Mouse (Mus musculus): ENCODE results near the gene 1700001O22Rik. TPM values are rescaled to one million over a fixed set of nuclear protein-coding genes. Genes with fewer than 3 reads are reported as not detected.

1700001O22Rik gene
- polyA plus RNA-seq, 1 experiment from 2014 or later, result 2.6 TPM

DNA sequence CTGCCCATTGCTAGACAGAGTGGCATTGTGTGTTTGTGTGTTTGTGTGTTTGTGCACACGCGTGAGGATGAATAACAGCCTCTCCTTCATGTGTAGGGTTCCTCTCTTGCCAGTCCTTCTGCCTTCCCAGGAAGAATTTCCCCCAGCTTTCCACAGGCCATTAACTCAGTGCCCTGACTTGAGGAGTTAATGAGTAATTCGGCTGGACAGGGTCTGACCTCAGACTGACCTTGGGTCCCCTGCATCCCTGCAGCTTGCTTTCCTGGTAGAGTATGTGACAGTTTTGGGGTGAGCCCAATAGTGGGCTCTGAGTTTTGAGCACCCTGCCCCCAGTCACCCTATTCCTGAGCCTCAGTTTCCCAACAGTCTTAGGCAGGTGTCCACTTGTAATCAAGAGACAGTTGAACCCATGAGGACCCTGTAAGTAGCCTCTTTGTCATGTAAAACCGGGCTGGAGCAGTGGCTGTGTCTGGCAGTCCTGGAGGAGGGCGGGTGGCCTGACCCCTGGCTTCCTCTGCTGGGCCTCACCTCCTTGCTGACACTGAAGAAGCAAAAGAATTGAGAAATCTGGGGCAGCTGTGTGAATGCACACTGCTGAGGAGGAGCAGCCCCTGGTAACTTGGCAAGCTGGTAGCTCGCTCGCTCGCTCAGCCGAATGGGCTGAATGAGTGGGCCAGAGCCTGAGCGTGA, 43.5 kb downstream of the 1700001O22Rik start:
- Histone ChIP-seq H3K9ac (peak overlapping the region; percentile 6; the same call in 1 of the 2 replicates), H3K4me1 (replicated peaks) (peaks cover 36% of the 10 kb centered on the region), H3K4me2 (no peak overlapping the region), H3K27ac (peak overlapping the region; percentile 95), H3K27me3 (no peaks in the 10 kb centered on the region), H3K9me3 (replicated peaks) (no peaks in the 10 kb centered on the region), H3K4me3 (no peak overlapping the region), H3K36me3 (no peaks in the 10 kb centered on the region)
- WGBS, result 67% methylated on average over 10 of the region's 10 CpGs
- ATAC-seq (replicated peaks; ENCODE audit: insufficient number of reproducible peaks, insufficient read depth, low FRiP score, low read depth), result no peak

GRCm38 (mm10) chr2:30759442-30759841, 44.0 kb downstream of the 1700001O22Rik start:
- H3K4me2 ChIP-seq, result no peak overlapping the region
- no peaks in the 10 kb centered on the region for H3K27me3 ChIP-seq
- H3K36me3 ChIP-seq, result no peaks in the 10 kb centered on the region
- H3K27ac ChIP-seq, result peak overlapping the region; percentile 95
- no peak overlapping the region for H3K4me3 ChIP-seq
- no peak for ATAC-seq (replicated peaks; ENCODE audit: insufficient number of reproducible peaks, insufficient read depth, low FRiP score, low read depth)
- H3K4me1 ChIP-seq (replicated peaks), result peaks cover 36% of the 10 kb centered on the region
- no peaks in the 10 kb centered on the region for H3K9me3 ChIP-seq (replicated peaks)
- 86% methylated on average over 4 of the region's 4 CpGs for WGBS
- H3K9ac ChIP-seq, result peak overlapping the region; percentile 28; the same call in 1 of the 2 replicates

GRCm38 (mm10) chr2:30759088-30759374, 44.4 kb downstream of the 1700001O22Rik start:
- H3K4me3 ChIP-seq, result no peak overlapping the region
- WGBS, result 53% methylated on average over 4 of the region's 4 CpGs

GRCm38 (mm10) chr2:30758341-30759087, 44.9 kb downstream of the 1700001O22Rik start:
- Histone ChIP-seq H3K9me3 (replicated peaks) (no peaks in the 10 kb centered on the region), H3K36me3 (no peaks in the 10 kb centered on the region), H3K9ac (peak overlapping the region; percentile 22; the same call in 1 of the 2 replicates), H3K4me3 (no peak overlapping the region), H3K4me2 (peak overlapping the region; percentile 50), H3K27me3 (no peaks in the 10 kb centered on the region), H3K4me1 (replicated peaks) (peaks cover 38% of the 10 kb centered on the region), H3K27ac (peak overlapping the region; percentile 95)
- WGBS, result 5% methylated on average over 17 of the region's 17 CpGs
- peak; percentile 95 for ATAC-seq (replicated peaks; ENCODE audit: insufficient number of reproducible peaks, insufficient read depth, low FRiP score, low read depth)

More at GRCm38 (mm10) chr2:30759088-30759374, 44.4 kb downstream of the 1700001O22Rik start:
- Histone ChIP-seq H3K36me3 (no peaks in the 10 kb centered on the region), H3K27ac (peak overlapping the region; percentile 95), H3K4me1 (replicated peaks) (peaks cover 36% of the 10 kb centered on the region), H3K27me3 (no peaks in the 10 kb centered on the region), H3K9ac (peak overlapping the region; percentile 28; the same call in 1 of the 2 replicates), H3K9me3 (replicated peaks) (no peaks in the 10 kb centered on the region), H3K4me2 (0 out of 2 replicates have a peak overlapping the region, but pooled peaks have one; percentile 50)
- ATAC-seq (replicated peaks; ENCODE audit: insufficient number of reproducible peaks, insufficient read depth, low FRiP score, low read depth), result no peak

DNA sequence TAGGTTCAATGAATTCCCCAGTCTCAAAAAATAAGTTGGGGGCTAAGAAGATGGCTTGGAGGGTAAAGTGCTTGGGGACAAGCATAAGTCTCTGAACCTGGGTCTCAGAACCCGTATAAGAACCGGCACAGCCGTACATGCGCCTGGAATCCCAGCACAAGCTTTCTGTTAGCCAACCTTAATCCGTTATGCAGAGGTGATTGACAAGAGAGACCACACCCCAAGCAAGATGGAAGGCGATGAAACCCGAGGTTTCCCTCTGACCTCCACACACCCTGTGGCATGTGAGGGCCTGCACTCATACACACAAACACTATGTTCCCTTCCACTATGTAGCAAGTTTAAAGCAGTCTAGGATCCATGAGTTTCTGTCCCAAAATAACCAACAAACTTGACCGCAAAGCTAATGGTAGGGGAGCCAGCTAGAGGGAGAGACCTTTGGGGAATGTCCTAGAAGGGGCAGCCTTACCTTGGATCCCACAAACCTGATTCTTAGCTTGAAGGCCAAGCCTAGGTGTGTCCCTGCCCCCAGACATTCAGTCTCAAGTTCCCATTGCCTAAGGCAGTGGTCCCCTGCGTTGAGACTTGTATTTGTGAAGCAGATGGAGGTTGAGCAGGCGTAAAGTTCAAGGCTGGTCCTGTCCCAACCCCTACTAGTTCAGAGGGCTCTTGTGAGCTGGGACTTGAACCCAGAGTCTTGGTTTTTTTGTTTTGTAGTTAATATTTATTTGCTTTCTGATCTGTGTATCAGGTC, 46.3 kb downstream of the 1700001O22Rik start:
- no peak for ATAC-seq (replicated peaks; ENCODE audit: insufficient number of reproducible peaks, insufficient read depth, low FRiP score, low read depth)
- Histone ChIP-seq H3K36me3 (no peaks in the 10 kb centered on the region), H3K4me3 (no peak overlapping the region), H3K4me1 (replicated peaks) (peaks cover 44% of the 10 kb centered on the region), H3K27ac (peak overlapping the region; percentile 95), H3K9ac (no peak overlapping the region), H3K9me3 (replicated peaks) (no peaks in the 10 kb centered on the region), H3K27me3 (no peaks in the 10 kb centered on the region), H3K4me2 (no peak overlapping the region)
- WGBS, result 86% methylated on average over 10 of the region's 10 CpGs

DNA sequence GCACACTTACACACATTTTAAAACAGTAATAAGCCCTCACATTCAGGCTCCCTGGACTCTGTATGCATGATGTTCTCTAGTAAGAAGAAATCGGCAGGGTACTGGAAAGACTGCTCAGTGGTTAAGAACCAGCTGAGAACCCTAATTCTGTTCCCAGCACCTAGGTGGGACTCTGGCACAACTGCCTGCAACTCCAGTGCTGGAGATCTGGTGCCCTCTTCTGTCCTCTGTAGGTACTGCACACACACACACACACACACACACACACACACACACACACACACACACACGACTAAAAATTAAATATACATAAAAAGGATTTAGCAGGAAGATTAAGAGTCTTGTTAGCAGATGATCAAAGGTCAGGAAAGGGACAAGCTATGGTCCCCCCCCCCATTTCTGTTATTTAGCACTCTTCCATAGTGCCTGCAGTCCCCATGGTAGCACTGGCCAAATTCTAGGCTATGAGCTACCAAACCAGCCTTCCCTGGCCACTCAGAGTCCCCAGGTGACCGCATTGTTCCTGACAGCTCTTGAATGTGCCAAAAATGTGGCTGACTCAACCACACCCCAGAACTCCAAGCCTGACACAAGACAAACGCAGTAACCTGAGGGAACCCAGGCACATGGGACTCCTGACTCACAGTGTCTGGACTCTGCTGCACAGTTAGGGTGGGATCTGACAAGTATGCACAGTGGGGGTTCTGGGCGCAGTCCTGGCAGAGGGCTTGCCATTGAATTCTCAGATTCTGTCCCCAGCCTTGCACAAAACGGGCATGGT, 47.3 kb downstream of the 1700001O22Rik start:
- Histone ChIP-seq H3K27me3 (no peaks in the 10 kb centered on the region), H3K9me3 (replicated peaks) (no peaks in the 10 kb centered on the region), H3K4me2 (no peak overlapping the region), H3K4me3 (no peak overlapping the region), H3K4me1 (replicated peaks) (peaks cover 44% of the 10 kb centered on the region), H3K9ac (no peak overlapping the region), H3K36me3 (no peaks in the 10 kb centered on the region), H3K27ac (no peak overlapping the region)
- 91% methylated on average over 6 of the region's 6 CpGs for WGBS
- no peak for ATAC-seq (replicated peaks; ENCODE audit: insufficient number of reproducible peaks, insufficient read depth, low FRiP score, low read depth)

- no peak overlapping the region for H3K27ac ChIP-seq
- H3K9ac ChIP-seq, result no peak overlapping the region
These were observed 48.6 kb downstream of the 1700001O22Rik start for GRCm38 (mm10) chr2:30754831-30755230.

DNA sequence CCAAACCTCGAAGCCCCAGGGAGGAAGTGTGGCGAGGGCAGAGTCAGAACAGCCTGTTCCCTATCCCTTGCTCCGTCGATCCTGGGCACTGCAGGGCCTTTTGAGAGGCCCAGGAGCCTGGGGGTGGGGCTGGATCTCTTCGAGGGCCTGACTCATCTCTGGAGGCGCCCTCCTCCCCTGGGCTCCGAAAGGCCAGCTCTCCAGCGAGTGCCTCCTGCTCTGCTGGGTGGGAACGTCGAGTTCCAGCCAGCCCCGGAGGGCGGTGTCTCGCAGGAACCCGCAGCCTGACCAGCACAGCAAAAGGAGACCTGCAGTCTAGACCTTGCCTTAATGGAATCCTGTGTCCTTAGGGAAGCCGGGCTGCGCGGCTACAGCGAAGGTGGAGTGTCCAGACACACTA, 50.2 kb downstream of the 1700001O22Rik start:
- no peak overlapping the region for H3K4me2 ChIP-seq
- ATAC-seq (replicated peaks; ENCODE audit: insufficient number of reproducible peaks, insufficient read depth, low FRiP score, low read depth), result peak; percentile 53
- H3K4me3 ChIP-seq, result no peak overlapping the region
- peak overlapping the region; percentile 44; the same call in 1 of the 2 replicates for H3K9ac ChIP-seq
- H3K27me3 ChIP-seq, result no peaks in the 10 kb centered on the region
- peaks cover 21% of the 10 kb centered on the region for H3K4me1 ChIP-seq (replicated peaks)
- no peaks in the 10 kb centered on the region for H3K36me3 ChIP-seq
- H3K9me3 ChIP-seq (replicated peaks), result no peaks in the 10 kb centered on the region
- peak overlapping the region; percentile 38 for H3K27ac ChIP-seq
- WGBS, result 24% methylated on average over 18 of the region's 18 CpGs

More at GRCm38 (mm10) chr2:30754831-30755230, 48.6 kb downstream of the 1700001O22Rik start:
- ATAC-seq (replicated peaks; ENCODE audit: insufficient number of reproducible peaks, insufficient read depth, low FRiP score, low read depth), result no peak
- H3K4me3 ChIP-seq, result no peak overlapping the region
- WGBS, result 84% methylated on average over 3 of the region's 3 CpGs
- H3K4me2 ChIP-seq, result no peak overlapping the region
- no peaks in the 10 kb centered on the region for H3K9me3 ChIP-seq (replicated peaks)
- H3K27me3 ChIP-seq, result no peaks in the 10 kb centered on the region
- H3K4me1 ChIP-seq (replicated peaks), result peaks cover 35% of the 10 kb centered on the region
- no peaks in the 10 kb centered on the region for H3K36me3 ChIP-seq

GRCm38 (mm10) chr2:30752471-30752870, 51.0 kb downstream of the 1700001O22Rik start:
- Histone ChIP-seq H3K27ac (no peak overlapping the region), H3K27me3 (no peaks in the 10 kb centered on the region), H3K4me2 (no peak overlapping the region), H3K9me3 (replicated peaks) (no peaks in the 10 kb centered on the region), H3K4me3 (no peak overlapping the region), H3K4me1 (replicated peaks) (peaks cover 14% of the 10 kb centered on the region), H3K9ac (no peak overlapping the region), H3K36me3 (no peaks in the 10 kb centered on the region)
- 93% methylated on average over 5 of the region's 5 CpGs for WGBS
- ATAC-seq (replicated peaks; ENCODE audit: insufficient number of reproducible peaks, insufficient read depth, low FRiP score, low read depth), result no peak

- 56% methylated on average over 5 of the region's 5 CpGs for WGBS
- H3K4me1 ChIP-seq (replicated peaks), result peaks cover 11% of the 10 kb centered on the region
- no peaks in the 10 kb centered on the region for H3K36me3 ChIP-seq
- 0 out of 2 replicates have a peak, but pooled peaks have one; percentile 22 for ATAC-seq (replicated peaks; ENCODE audit: insufficient number of reproducible peaks, insufficient read depth, low FRiP score, low read depth)
- no peaks in the 10 kb centered on the region for H3K9me3 ChIP-seq (replicated peaks)
- no peak overlapping the region for H3K4me3 ChIP-seq
- no peaks in the 10 kb centered on the region for H3K27me3 ChIP-seq
- no peak overlapping the region for H3K4me2 ChIP-seq
- H3K9ac ChIP-seq, result no peak overlapping the region
- peak overlapping the region; percentile 62 for H3K27ac ChIP-seq
These were observed 53.4 kb downstream of the 1700001O22Rik start for GRCm38 (mm10) chr2:30750025-30750424.
